Mouse (Mus musculus) kidney, adult 2 months (tissue): ENCODE results near the gene Slc22a4.

Experiments used
- CTCF ChIP-seq: fragments of 200-500 bp; conservative IDR thresholded peaks from 2 replicates; pipeline ENCODE4 v1.5.1; 2011; ENCODE audit warnings: low read depth, mild to moderate bottlenecking, control low read depth, low read length, moderate library complexity, mixed read lengths; ENCODE audit not compliant: insufficient read depth, insufficient read length
- POLR2A ChIP-seq: fragments of 200-500 bp; IDR thresholded peaks from one replicate; pipeline ENCODE4 v1.6.1; 2011; ENCODE audit warnings: low read depth, low read length, control low read depth

DNA sequence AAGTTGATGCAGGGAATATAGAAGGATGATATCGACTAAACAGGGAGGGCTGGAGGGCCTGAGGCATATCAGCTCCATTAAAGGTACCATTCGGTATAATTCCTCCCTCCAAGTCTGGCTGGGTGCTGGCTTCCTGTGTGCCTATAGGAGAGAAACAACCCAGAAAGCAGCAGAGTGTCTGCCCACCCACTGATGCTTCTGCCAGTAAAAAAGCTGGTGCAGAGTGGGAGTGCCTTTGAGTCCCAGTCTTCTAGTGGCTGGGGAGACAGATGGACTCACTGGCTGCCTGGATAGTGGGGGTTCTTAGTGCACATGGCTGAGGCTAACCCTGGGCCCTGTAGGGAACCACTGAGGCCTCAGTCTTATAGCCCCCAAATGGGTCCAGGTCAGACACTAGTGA, 22.3 kb upstream of the Slc22a4 start:
- no peak for TF ChIP-seq POLR2A
- TF ChIP-seq CTCF, result no peak
